Mouse (Mus musculus): ENCODE data around the gene Xrcc4. TPM values are rescaled to one million over a fixed set of nuclear protein-coding genes. Genes with fewer than 3 reads are reported as not detected.

Xrcc4 gene
- polyA plus RNA-seq, 2 experiments: 6.2 to 10.3 TPM

DNA sequence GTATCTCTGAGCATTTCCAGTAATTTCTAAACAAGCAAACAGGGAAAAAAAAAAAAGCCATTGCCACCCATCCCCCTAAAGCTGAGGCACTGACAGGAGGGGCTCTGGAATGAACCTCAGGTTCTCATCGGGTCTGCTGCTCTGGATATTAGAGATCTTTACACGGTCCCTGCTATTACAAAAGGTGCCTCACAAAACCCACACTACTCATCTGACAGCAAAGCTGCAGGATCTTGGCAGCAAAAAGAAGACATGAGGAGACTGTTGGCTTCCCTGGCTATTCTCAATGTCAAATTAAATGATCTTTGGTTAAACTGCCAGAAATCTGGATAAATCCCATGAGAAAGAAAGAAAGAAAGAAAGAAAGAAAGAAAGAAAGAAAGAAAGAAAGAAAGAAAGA, 145.1 kb downstream of the Xrcc4 start:
- H3K36me3 ChIP-seq (ENCODE audit: control insufficient read depth, insufficient read depth, low read length): no peaks in the 10 kb centered on the region
- ATAC-seq (ENCODE audit: low FRiP score, low read depth): no peak

DNA sequence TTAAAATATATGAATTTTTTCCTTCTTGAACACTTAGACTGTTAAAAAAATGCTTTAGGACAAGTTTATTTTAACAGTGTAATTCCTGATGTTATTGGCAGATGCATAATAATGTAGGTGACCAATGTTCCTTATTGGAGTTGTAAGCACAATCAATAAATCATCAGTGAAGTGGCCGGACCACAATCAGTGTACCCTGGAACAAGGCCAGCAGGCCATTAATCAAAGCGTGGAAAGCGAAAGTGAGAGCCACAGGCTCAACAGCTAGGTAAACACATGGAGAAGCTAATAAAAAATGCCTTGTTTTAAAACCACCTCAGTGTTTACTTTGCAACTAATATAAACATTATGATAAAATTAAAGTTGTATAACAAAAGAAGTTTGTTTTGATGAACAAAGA, 159.9 kb downstream of the Xrcc4 start:
- TF ChIP-seq POLR2A (IDR thresholded peaks at IDR 0.05; ENCODE audit: borderline replicate concordance, extremely low read depth, insufficient read depth, insufficient read length): no peak
- Histone ChIP-seq H3K4me1 (ENCODE audit: control insufficient read depth, insufficient read depth, low read length) (no peaks in the 10 kb centered on the region), H3K4me2 (replicated peaks; ENCODE audit: low read depth, low read length, severe bottlenecking) (no peak overlapping the region), H3K36me3 (ENCODE audit: control insufficient read depth, insufficient read depth, low read length) (no peaks in the 10 kb centered on the region), H3K27me3 (ENCODE audit: control insufficient read depth, insufficient read depth, low read length) (no peaks in the 10 kb centered on the region), H3K27ac (replicated peaks; ENCODE audit: low read depth, low read length) (no peak overlapping the region), H3K9ac (ENCODE audit: low read depth, low read length, severe bottlenecking) (no peak overlapping the region), H3K4me3 (replicated peaks; ENCODE audit: low read length) (no peak overlapping the region), H3K9me3 (ENCODE audit: control insufficient read depth, low read length) (no peaks in the 10 kb centered on the region)
- WGBS: 7% methylated on average over 3 of the region's 3 CpGs
- DNase-seq (ENCODE audit: low spot score) (peak; percentile 29), ATAC-seq (ENCODE audit: low FRiP score, low read depth) (no peak)

More for the DNA sequence above, 145.1 kb downstream of the Xrcc4 start:
- H3K27me3 ChIP-seq (ENCODE audit: control insufficient read depth, insufficient read depth, low read length): no peaks in the 10 kb centered on the region
- no peak for DNase-seq (ENCODE audit: low spot score)
- H3K9ac ChIP-seq (ENCODE audit: low read depth, low read length, severe bottlenecking): no peak overlapping the region
- no peaks in the 10 kb centered on the region for H3K4me1 ChIP-seq (ENCODE audit: control insufficient read depth, insufficient read depth, low read length)
- TF ChIP-seq POLR2A (IDR thresholded peaks at IDR 0.05; ENCODE audit: borderline replicate concordance, extremely low read depth, insufficient read depth, insufficient read length): no peak
- H3K4me2 ChIP-seq (replicated peaks; ENCODE audit: low read depth, low read length, severe bottlenecking): no peak overlapping the region
- no peak overlapping the region for H3K27ac ChIP-seq (replicated peaks; ENCODE audit: low read depth, low read length)
- WGBS: 50% methylated on average over 2 of the region's 2 CpGs
- H3K9me3 ChIP-seq (ENCODE audit: control insufficient read depth, low read length): no peaks in the 10 kb centered on the region
- H3K4me3 ChIP-seq (replicated peaks; ENCODE audit: low read length): no peak overlapping the region

DNA sequence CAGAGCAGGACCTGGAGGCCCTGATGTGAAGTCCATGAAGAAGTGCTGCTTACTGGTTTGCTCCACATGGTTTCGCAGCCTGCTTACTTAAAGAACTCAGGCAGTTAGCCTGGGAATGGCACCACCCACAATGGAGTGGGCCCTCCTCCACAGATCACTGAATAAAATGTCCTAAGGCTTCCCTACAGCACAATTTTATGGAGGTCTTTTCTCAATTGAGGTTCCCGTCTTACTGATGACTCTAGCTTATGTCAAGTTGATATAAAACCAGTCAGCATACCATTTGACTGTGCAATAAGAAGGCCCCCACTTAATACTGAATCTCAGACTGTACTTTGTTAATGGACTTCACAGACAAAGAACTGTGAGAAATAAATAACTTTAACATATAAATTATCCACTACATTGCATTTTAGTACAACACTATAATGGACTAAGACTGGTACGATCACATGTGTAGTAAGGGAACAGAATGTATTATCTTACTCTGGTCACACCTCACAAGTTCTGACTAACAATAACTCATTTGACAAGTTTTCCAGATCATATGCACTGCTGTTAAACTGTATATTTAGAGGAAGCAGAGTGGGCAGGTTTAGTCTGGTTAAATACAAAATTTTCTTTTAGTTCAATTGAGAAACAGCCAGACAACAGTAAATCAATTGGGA, 170.5 kb downstream of the Xrcc4 start:
- no peak for TF ChIP-seq POLR2A (IDR thresholded peaks at IDR 0.05; ENCODE audit: borderline replicate concordance, extremely low read depth, insufficient read depth, insufficient read length)
- Histone ChIP-seq H3K4me2 (replicated peaks; ENCODE audit: low read depth, low read length, severe bottlenecking) (no peak overlapping the region), H3K27ac (replicated peaks; ENCODE audit: low read depth, low read length) (no peak overlapping the region), H3K9me3 (ENCODE audit: control insufficient read depth, low read length) (no peaks in the 10 kb centered on the region), H3K27me3 (ENCODE audit: control insufficient read depth, insufficient read depth, low read length) (no peaks in the 10 kb centered on the region), H3K9ac (ENCODE audit: low read depth, low read length, severe bottlenecking) (no peak overlapping the region), H3K36me3 (ENCODE audit: control insufficient read depth, insufficient read depth, low read length) (no peaks in the 10 kb centered on the region), H3K4me3 (replicated peaks; ENCODE audit: low read length) (no peak overlapping the region), H3K4me1 (ENCODE audit: control insufficient read depth, insufficient read depth, low read length) (no peaks in the 10 kb centered on the region)
- ATAC-seq (ENCODE audit: low FRiP score, low read depth) (no peak), DNase-seq (ENCODE audit: low spot score) (no peak)
- WGBS: 74% methylated on average over 3 of the region's 3 CpGs

DNA sequence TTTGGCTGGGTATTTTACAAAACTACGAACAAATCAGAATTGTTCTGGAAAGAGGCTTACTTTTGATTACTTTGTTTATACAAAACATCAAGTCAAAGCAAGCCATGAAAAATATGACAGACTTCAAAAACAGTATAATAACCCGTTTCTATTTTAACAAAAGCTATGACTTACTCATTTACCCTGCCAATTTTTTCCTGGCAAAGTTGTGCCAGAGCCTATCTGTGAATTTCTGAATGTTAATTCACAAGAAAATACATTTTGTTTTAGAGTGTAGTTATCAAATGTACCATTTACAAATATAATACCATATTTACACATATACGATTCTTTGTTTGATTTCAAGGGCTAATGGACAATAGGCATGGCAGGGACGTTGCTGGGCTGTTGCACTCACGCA, 175.1 kb downstream of the Xrcc4 start:
- Histone ChIP-seq H3K4me2 (replicated peaks; ENCODE audit: low read depth, low read length, severe bottlenecking) (no peak overlapping the region), H3K4me1 (ENCODE audit: control insufficient read depth, insufficient read depth, low read length) (no peaks in the 10 kb centered on the region), H3K36me3 (ENCODE audit: control insufficient read depth, insufficient read depth, low read length) (no peaks in the 10 kb centered on the region), H3K27me3 (ENCODE audit: control insufficient read depth, insufficient read depth, low read length) (no peaks in the 10 kb centered on the region), H3K4me3 (replicated peaks; ENCODE audit: low read length) (no peak overlapping the region), H3K27ac (replicated peaks; ENCODE audit: low read depth, low read length) (no peak overlapping the region), H3K9me3 (ENCODE audit: control insufficient read depth, low read length) (no peaks in the 10 kb centered on the region), H3K9ac (ENCODE audit: low read depth, low read length, severe bottlenecking) (no peak overlapping the region)
- no peak for DNase-seq (ENCODE audit: low spot score)
- no peak for TF ChIP-seq POLR2A (IDR thresholded peaks at IDR 0.05; ENCODE audit: borderline replicate concordance, extremely low read depth, insufficient read depth, insufficient read length)
- WGBS: 90% methylated on average over 5 of the region's 5 CpGs
- no peak for ATAC-seq (ENCODE audit: low FRiP score, low read depth)

DNA sequence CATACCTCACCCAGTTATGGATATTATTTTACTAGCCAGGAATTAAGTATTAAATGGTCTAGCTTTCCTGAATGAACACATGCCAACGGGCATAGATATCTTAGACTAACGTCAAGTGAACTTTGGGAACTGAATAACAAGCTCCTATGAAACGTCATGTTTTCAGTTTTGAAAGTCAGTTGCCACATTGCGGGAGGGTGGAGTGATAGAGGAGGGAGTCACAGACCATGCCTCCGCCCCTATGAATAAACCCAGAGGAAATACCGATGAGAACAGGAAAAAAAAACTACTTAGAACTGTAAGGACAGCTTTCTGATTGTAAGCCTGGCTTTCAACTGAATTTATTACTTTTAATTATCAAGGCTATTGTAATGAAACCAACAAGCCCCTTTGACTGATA, 175.5 kb downstream of the Xrcc4 start:
- Histone ChIP-seq H3K4me2 (replicated peaks; ENCODE audit: low read depth, low read length, severe bottlenecking) (no peak overlapping the region), H3K4me3 (replicated peaks; ENCODE audit: low read length) (no peak overlapping the region), H3K27me3 (ENCODE audit: control insufficient read depth, insufficient read depth, low read length) (no peaks in the 10 kb centered on the region), H3K27ac (replicated peaks; ENCODE audit: low read depth, low read length) (no peak overlapping the region), H3K9me3 (ENCODE audit: control insufficient read depth, low read length) (no peaks in the 10 kb centered on the region), H3K4me1 (ENCODE audit: control insufficient read depth, insufficient read depth, low read length) (no peaks in the 10 kb centered on the region), H3K36me3 (ENCODE audit: control insufficient read depth, insufficient read depth, low read length) (no peaks in the 10 kb centered on the region), H3K9ac (ENCODE audit: low read depth, low read length, severe bottlenecking) (no peak overlapping the region)
- ATAC-seq (ENCODE audit: low FRiP score, low read depth) (no peak), DNase-seq (ENCODE audit: low spot score) (no peak)
- 83% methylated on average over 6 of the region's 6 CpGs for WGBS
- no peak for TF ChIP-seq POLR2A (IDR thresholded peaks at IDR 0.05; ENCODE audit: borderline replicate concordance, extremely low read depth, insufficient read depth, insufficient read length)
